Mouse (Mus musculus): Measurements from ENCODE around the gene Wnt1. TPM values are rescaled to one million over a fixed set of nuclear protein-coding genes. Genes with fewer than 3 reads are reported as not detected.

The Wnt1 gene
- polyA plus RNA-seq, 1 experiment from 2014 or later, result not detected

DNA sequence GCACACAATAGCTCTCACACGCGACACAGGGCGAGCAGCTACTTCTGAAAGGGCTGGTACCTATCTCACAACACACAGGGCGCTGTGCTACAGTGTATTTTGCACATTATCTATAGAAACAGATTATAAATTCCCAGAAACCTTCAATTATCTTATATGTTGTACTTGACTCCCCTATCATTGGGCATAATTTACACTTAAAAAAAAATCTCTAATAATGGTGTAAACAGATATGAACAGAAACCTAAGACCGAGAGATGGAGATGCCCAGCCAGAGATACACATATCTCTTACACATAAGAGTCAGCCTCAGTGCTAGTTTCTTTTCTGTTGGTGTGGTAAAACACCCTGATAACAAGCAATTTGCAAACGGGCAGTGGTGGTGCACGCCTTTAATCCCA, 38.0 kb downstream of the Wnt1 start:
- H3K9ac ChIP-seq, result no peak overlapping the region
- H3K9me3 ChIP-seq, result no peaks in the 10 kb centered on the region
- no peak overlapping the region for H3K27ac ChIP-seq
- no peak overlapping the region for H3K4me2 ChIP-seq
- H3K27me3 ChIP-seq, result no peaks in the 10 kb centered on the region
- ATAC-seq (ENCODE audit: insufficient number of reproducible peaks, insufficient read depth, low FRiP score, low TSS enrichment, low read depth), result no peak
- H3K4me1 ChIP-seq, result peaks cover 18% of the 10 kb centered on the region
- 88% methylated on average over 7 of the region's 7 CpGs for WGBS
- H3K36me3 ChIP-seq, result peaks cover 35% of the 10 kb centered on the region
- no peak overlapping the region for H3K4me3 ChIP-seq

DNA sequence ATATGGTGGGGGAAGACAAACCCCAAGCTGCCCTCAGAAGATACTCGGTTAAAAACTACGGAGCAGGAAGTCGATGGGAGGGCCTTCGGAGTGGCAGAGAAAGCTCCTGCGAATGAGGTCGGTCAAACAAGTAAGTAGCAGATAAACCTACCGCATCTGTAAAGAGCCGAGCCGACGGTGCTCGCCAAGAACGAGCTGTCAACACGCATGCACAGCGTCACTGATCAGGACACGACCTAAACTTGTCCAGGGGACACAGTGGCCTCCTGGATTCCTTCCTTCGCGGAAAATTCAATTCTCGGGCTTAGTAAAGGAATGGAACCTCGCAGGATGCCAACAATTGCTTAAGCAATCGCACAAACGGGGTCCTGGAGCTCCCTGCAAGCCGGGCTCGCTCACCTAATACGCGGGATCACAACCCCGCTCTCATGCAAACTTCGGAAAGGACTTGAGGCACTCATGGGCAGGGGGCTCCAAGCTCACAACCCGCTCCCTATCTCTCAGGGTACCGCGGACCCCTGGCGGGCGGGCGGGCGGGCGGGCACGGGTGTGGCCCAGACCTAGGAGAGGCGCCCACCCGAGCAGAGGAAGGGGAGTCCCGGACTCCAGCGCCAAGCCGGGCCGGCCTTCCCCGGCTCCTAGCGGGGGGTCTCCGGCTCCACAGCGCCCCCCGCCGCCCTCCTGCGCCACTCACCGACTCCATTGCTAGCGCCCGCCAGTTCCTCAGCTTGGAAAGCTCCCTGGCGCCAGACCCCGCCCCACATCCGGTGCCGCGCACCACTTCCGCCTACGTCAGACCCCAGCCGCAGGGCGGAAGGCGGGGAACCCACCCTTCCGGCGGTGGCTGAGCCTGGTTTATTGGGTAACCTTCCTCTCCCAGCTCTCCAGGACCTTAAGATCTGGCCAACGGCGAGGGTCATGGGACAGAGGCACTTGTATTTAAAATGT, 41.4 kb downstream of the Wnt1 start, which contains the start of gene Prkag1:
Gene Prkag1, minus strand, starts transcription at position 786 of the 948 bp plus-strand sequence.
- ATAC-seq (ENCODE audit: insufficient number of reproducible peaks, insufficient read depth, low FRiP score, low TSS enrichment, low read depth), result peak; percentile 92
- peak within 1 kb of the TSS; percentile 88 for H3K9ac ChIP-seq
- no peaks in the 10 kb centered on the region for H3K27me3 ChIP-seq
- peaks cover 36% of the 10 kb centered on the region for H3K36me3 ChIP-seq
- under 1% methylated on average over 65 of the region's 66 CpGs for WGBS
- H3K9me3 ChIP-seq, result no peaks in the 10 kb centered on the region
- H3K4me2 ChIP-seq, result peak within 1 kb of the TSS; percentile 63
- peak within 1 kb of the TSS; percentile 96 for H3K27ac ChIP-seq
- peak within 1 kb of the TSS; percentile 75 for H3K4me3 ChIP-seq
- H3K4me1 ChIP-seq, result peaks cover 21% of the 10 kb centered on the region

- H3K4me2 ChIP-seq, result peak overlapping the region; percentile 63
- H3K36me3 ChIP-seq, result peaks cover 43% of the 10 kb centered on the region
- no peak for ATAC-seq (ENCODE audit: insufficient number of reproducible peaks, insufficient read depth, low FRiP score, low TSS enrichment, low read depth)
- no peaks in the 10 kb centered on the region for H3K9me3 ChIP-seq
- H3K9ac ChIP-seq, result peak overlapping the region; percentile 88; the same call in 1 of the 2 replicates
- H3K27me3 ChIP-seq, result no peaks in the 10 kb centered on the region
- 21% methylated on average over 9 of the region's 9 CpGs for WGBS
- peak overlapping the region; percentile 75 for H3K4me3 ChIP-seq
- peaks cover 21% of the 10 kb centered on the region for H3K4me1 ChIP-seq
- H3K27ac ChIP-seq, result peak overlapping the region; percentile 96
Observed at GRCm38 (mm10) chr15:98831684-98832035, 42.0 kb downstream of the Wnt1 start.

DNA sequence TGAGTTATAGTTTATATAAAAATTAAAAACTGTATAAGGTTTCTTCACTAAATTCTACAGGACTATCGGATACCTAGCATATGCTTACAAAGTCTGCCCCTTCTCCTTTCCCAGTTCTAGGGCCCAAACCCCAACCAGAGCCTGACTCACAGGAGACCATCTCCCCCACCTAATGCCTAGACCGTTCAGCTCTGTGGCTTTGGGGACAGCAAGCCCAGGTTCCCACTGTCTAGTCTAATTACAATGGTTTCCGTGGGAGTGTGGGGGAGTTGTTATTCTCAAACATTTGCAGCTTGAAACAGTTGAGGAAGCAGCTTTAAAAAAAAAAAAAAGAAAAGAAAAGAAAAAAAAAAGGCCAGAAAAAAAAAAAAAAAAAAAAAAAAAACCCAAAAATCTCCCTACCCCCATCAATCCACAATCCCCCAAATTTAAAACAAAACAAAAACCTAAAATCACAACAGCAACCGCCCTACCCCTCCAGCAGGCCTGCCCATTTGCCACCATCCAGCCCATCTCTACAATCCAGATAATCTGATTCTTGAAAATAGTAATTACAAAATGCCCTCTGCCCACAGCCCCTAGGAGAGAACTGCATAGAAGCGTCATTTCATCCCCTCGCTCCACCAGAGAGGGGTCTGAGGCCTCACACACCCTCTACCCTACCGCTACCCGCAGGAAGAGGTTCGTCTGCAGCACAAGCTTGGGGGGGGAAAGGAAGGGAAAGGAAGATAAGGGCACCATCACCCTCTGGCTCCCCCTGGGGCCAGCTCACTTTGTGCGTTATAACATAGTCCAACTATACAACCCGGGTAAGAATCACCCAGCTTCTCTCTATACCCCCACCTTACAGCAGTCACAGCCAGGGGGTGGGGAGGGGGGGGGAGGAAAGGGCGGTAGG, 42.8 kb downstream of the Wnt1 start:
- Histone ChIP-seq H3K4me3 (0 out of 2 replicates have a peak overlapping the region, but pooled peaks have one; percentile 75), H3K36me3 (peaks cover 50% of the 10 kb centered on the region), H3K27ac (peak overlapping the region; percentile 96), H3K9ac (no peak overlapping the region), H3K4me2 (peak overlapping the region; percentile 63), H3K9me3 (no peaks in the 10 kb centered on the region), H3K4me1 (peaks cover 21% of the 10 kb centered on the region), H3K27me3 (no peaks in the 10 kb centered on the region)
- 58% methylated on average over 11 of the region's 12 CpGs for WGBS
- ATAC-seq (ENCODE audit: insufficient number of reproducible peaks, insufficient read depth, low FRiP score, low TSS enrichment, low read depth), result no peak

- H3K4me3 ChIP-seq, result no peak overlapping the region
- no peak overlapping the region for H3K9ac ChIP-seq
- H3K27me3 ChIP-seq, result no peaks in the 10 kb centered on the region
- H3K4me1 ChIP-seq, result peaks cover 21% of the 10 kb centered on the region
- no peak for ATAC-seq (ENCODE audit: insufficient number of reproducible peaks, insufficient read depth, low FRiP score, low TSS enrichment, low read depth)
- WGBS, result 84% methylated on average over 11 of the region's 11 CpGs
- H3K27ac ChIP-seq, result no peak overlapping the region
- no peak overlapping the region for H3K4me2 ChIP-seq
- peaks cover 55% of the 10 kb centered on the region for H3K36me3 ChIP-seq
- no peaks in the 10 kb centered on the region for H3K9me3 ChIP-seq
Observed at GRCm38 (mm10) chr15:98833281-98833680, 43.6 kb downstream of the Wnt1 start.

GRCm38 (mm10) chr15:98834059-98834458, 44.4 kb downstream of the Wnt1 start:
- Histone ChIP-seq H3K27me3 (no peaks in the 10 kb centered on the region), H3K4me2 (no peak overlapping the region), H3K27ac (no peak overlapping the region), H3K4me1 (peaks cover 19% of the 10 kb centered on the region), H3K9me3 (no peaks in the 10 kb centered on the region), H3K9ac (no peak overlapping the region), H3K36me3 (peaks cover 62% of the 10 kb centered on the region), H3K4me3 (no peak overlapping the region)
- no peak for ATAC-seq (ENCODE audit: insufficient number of reproducible peaks, insufficient read depth, low FRiP score, low TSS enrichment, low read depth)
- 87% methylated on average over 13 of the region's 13 CpGs for WGBS

DNA sequence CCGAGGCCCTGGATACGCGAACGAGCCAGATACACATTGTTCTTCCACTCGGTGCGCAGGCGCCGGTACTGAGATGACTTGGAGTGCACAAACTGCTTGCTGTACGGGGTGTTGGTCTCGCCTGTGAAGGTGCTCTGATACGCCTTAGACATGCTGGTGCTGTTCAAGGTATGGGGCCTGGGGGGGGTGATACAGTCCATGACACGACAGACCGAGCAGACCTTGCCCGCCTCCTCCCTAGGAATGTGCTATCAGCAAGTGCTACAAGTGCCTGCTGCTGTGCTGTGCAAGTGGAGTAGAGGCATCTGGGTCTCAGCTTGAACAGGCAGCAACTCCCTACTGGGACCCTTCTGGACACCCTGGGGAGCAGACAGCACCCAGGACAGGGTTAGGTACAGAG, 45.6 kb downstream of the Wnt1 start:
- Histone ChIP-seq H3K36me3 (peaks cover 72% of the 10 kb centered on the region), H3K4me3 (no peak overlapping the region), H3K27me3 (no peaks in the 10 kb centered on the region), H3K27ac (no peak overlapping the region), H3K9ac (no peak overlapping the region), H3K4me2 (no peak overlapping the region), H3K4me1 (peaks cover 8% of the 10 kb centered on the region; the same call in 1 of the 2 replicates), H3K9me3 (no peaks in the 10 kb centered on the region)
- 94% methylated on average over 14 of the region's 14 CpGs for WGBS
- no peak for ATAC-seq (ENCODE audit: insufficient number of reproducible peaks, insufficient read depth, low FRiP score, low TSS enrichment, low read depth)

- no peaks in the 10 kb centered on the region for H3K9me3 ChIP-seq
- no peak overlapping the region for H3K4me3 ChIP-seq
- no peak overlapping the region for H3K4me2 ChIP-seq
- H3K4me1 ChIP-seq, result peaks cover 6% of the 10 kb centered on the region; the same call in 1 of the 2 replicates
- ATAC-seq (ENCODE audit: insufficient number of reproducible peaks, insufficient read depth, low FRiP score, low TSS enrichment, low read depth), result no peak
- no peak overlapping the region for H3K9ac ChIP-seq
- 92% methylated on average over 21 of the region's 21 CpGs for WGBS
- no peaks in the 10 kb centered on the region for H3K27me3 ChIP-seq
- no peak overlapping the region for H3K27ac ChIP-seq
- peaks cover 91% of the 10 kb centered on the region for H3K36me3 ChIP-seq
Observed at GRCm38 (mm10) chr15:98837006-98837742, 47.5 kb downstream of the Wnt1 start.

DNA sequence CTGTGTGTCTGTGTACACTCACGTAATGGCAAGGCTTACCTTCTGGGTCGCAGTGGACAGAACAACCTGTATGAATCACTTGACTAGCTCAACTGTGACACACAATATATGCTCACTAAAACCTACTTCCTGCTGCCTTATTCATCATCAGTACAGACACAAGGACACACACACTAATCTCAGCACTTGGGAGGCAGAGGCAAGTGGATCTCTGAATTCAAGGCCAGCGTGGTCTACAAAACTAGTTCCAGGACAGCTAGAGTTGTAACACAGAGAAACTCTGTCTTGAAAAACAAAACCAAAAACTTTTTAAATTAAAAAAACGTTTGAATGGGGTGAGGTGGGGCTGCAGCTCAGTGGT, 48.1 kb downstream of the Wnt1 start:
- 76% methylated on average over 4 of the region's 4 CpGs for WGBS
- Histone ChIP-seq H3K27ac (no peak overlapping the region), H3K4me1 (peaks cover 2% of the 10 kb centered on the region; the same call in 1 of the 2 replicates), H3K27me3 (no peaks in the 10 kb centered on the region), H3K9ac (no peak overlapping the region), H3K4me3 (no peak overlapping the region), H3K4me2 (no peak overlapping the region), H3K36me3 (peaks cover 96% of the 10 kb centered on the region), H3K9me3 (no peaks in the 10 kb centered on the region)
- ATAC-seq (ENCODE audit: insufficient number of reproducible peaks, insufficient read depth, low FRiP score, low TSS enrichment, low read depth), result no peak

GRCm38 (mm10) chr15:98839161-98839560, 49.5 kb downstream of the Wnt1 start:
- Histone ChIP-seq H3K4me2 (no peak overlapping the region), H3K4me3 (no peak overlapping the region), H3K9ac (no peak overlapping the region), H3K27me3 (no peaks in the 10 kb centered on the region), H3K27ac (no peak overlapping the region), H3K4me1 (no peaks in the 10 kb centered on the region), H3K36me3 (peaks cover 100% of the 10 kb centered on the region), H3K9me3 (no peaks in the 10 kb centered on the region)
- ATAC-seq (ENCODE audit: insufficient number of reproducible peaks, insufficient read depth, low FRiP score, low TSS enrichment, low read depth), result no peak
- WGBS, result 95% methylated on average over 14 of the region's 14 CpGs
